Mouse (Mus musculus): ENCODE results near the gene Egflam. TPM values are rescaled to one million over a fixed set of nuclear protein-coding genes. Genes with fewer than 3 reads are reported as not detected.

Gene Egflam
- polyA plus RNA-seq, 1 experiment from 2014 or later: 21.3 TPM

- no peaks in the 10 kb centered on the region for H3K27me3 ChIP-seq
- H3K4me2 ChIP-seq (replicated peaks): no peak overlapping the region
- H3K9me3 ChIP-seq: no peaks in the 10 kb centered on the region
- H3K27ac ChIP-seq: no peak overlapping the region
- no peak overlapping the region for H3K4me3 ChIP-seq
- no peak for ATAC-seq (ENCODE audit: insufficient number of reproducible peaks, insufficient read depth, low FRiP score, low TSS enrichment)
- 83% methylated on average over 8 of the region's 8 CpGs for WGBS
- peaks cover 18% of the 10 kb centered on the region for H3K36me3 ChIP-seq
- H3K9ac ChIP-seq: no peak overlapping the region
- H3K4me1 ChIP-seq: no peaks in the 10 kb centered on the region
These were observed 237.9 kb downstream of the Egflam start for GRCm38 (mm10) chr15:7160321-7160720.

- Histone ChIP-seq H3K27ac (no peak overlapping the region), H3K36me3 (peaks cover 18% of the 10 kb centered on the region), H3K9me3 (no peaks in the 10 kb centered on the region), H3K4me1 (no peaks in the 10 kb centered on the region), H3K4me3 (no peak overlapping the region), H3K27me3 (no peaks in the 10 kb centered on the region), H3K4me2 (replicated peaks) (no peak overlapping the region), H3K9ac (no peak overlapping the region)
- 92% methylated on average over 9 of the region's 9 CpGs for WGBS
- no peak for ATAC-seq (ENCODE audit: insufficient number of reproducible peaks, insufficient read depth, low FRiP score, low TSS enrichment)
These were observed 238.3 kb downstream of the Egflam start for GRCm38 (mm10) chr15:7159869-7160268.

- ATAC-seq (ENCODE audit: insufficient number of reproducible peaks, insufficient read depth, low FRiP score, low TSS enrichment): no peak
- no peak overlapping the region for H3K27ac ChIP-seq
- 90% methylated on average over 6 of the region's 6 CpGs for WGBS
- H3K4me2 ChIP-seq (replicated peaks): no peak overlapping the region
- no peak overlapping the region for H3K4me3 ChIP-seq
- no peak overlapping the region for H3K9ac ChIP-seq
- no peaks in the 10 kb centered on the region for H3K9me3 ChIP-seq
- H3K4me1 ChIP-seq: peaks cover 5% of the 10 kb centered on the region; the same call in 1 of the 2 replicates
- peaks cover 18% of the 10 kb centered on the region for H3K36me3 ChIP-seq
- H3K27me3 ChIP-seq: no peaks in the 10 kb centered on the region
These were observed 240.5 kb downstream of the Egflam start for GRCm38 (mm10) chr15:7157658-7158057.
